Mouse (Mus musculus): ENCODE results near the gene Pigt.

- TF ChIP-seq CTCF (IDR thresholded peaks at IDR 0.05; ENCODE audit: borderline replicate concordance, extremely low read depth, insufficient read depth, insufficient read length): no peak
- TF ChIP-seq POLR2A (IDR thresholded peaks at IDR 0.05; ENCODE audit: borderline replicate concordance, extremely low read depth, insufficient read depth, insufficient read length, poor library complexity, severe bottlenecking): no peak
Observed at GRCm38 (mm10) chr2:164544454-164545097, 47.3 kb downstream of the Pigt start.

All from brain, embryonic 14.5 days (tissue).